Mouse (Mus musculus) embryonic facial prominence, embryonic 13.5 days (tissue): Measurements from ENCODE around the gene Jarid2. TPM values are rescaled to one million over a fixed set of nuclear protein-coding genes. Genes with fewer than 3 reads are reported as not detected.

Experiments used
- ATAC-seq: fragments of 200-750 bp; cut with Nextera tagmentation; 2 replicates; pipeline ENCODE4 v1.8.0; 2017; ENCODE audit warnings: low read depth; ENCODE audit not compliant: insufficient number of reproducible peaks, insufficient read depth, low FRiP score, low TSS enrichment
- H3K27ac ChIP-seq: fragments of 300-500 bp; sonication (generic); 2 replicates; pipeline ENCODE4 v1.5.1; 2015; ENCODE audit warnings: moderate library complexity, mild to moderate bottlenecking, inconsistent platforms
- H3K27me3 ChIP-seq: fragments of 300-500 bp; sonication (generic); 2 replicates; pipeline ENCODE4 v1.6.1; 2015; ENCODE audit warnings: mild to moderate bottlenecking, inconsistent platforms
- H3K36me3 ChIP-seq: fragments of 300-500 bp; sonication (generic); 2 replicates; pipeline ENCODE4 v1.6.1; 2015; ENCODE audit warnings: mild to moderate bottlenecking, inconsistent platforms
- H3K4me1 ChIP-seq: fragments of 300-500 bp; sonication (generic); 2 replicates; pipeline ENCODE4 v1.6.1; 2015; ENCODE audit warnings: inconsistent platforms
- H3K4me2 ChIP-seq: fragments of 300-500 bp; sonication (generic); 2 replicates; pipeline ENCODE4 v1.6.1; 2015; ENCODE audit warnings: moderate library complexity, mild to moderate bottlenecking, inconsistent platforms
- H3K4me3 ChIP-seq: fragments of 300-500 bp; sonication (generic); 2 replicates; pipeline ENCODE4 v1.5.1; 2015; ENCODE audit warnings: mild to moderate bottlenecking, inconsistent platforms
- H3K9ac ChIP-seq: fragments of 300-500 bp; sonication (generic); 2 replicates; pipeline ENCODE4 v1.6.1; 2015; ENCODE audit warnings: mild to moderate bottlenecking, inconsistent platforms
- H3K9me3 ChIP-seq: fragments of 300-500 bp; sonication (generic); 2 replicates; pipeline ENCODE4 v1.6.1; 2016; ENCODE audit warnings: inconsistent platforms
- WGBS: fragments of 180-500 bp; shearing (Covaris S2); methylation state at CpG from one replicate; pipeline ENCODE4 v1.1.7; 2015; ENCODE audit warnings: mixed read lengths; 5-methylcytosine and 5-hydroxymethylcytosine counted together
- polyA plus RNA-seq: library from polyadenylated mRNA; unstranded; fragments of >200 nt; fragmentation: Nextera tagmentation; extraction: Ambion mirVana; gene quantifications from 2 replicates; pipeline ENCODE4 v1.2.1, GENCODE M21; 2015

Gene Jarid2
- polyA plus RNA-seq, 1 experiment from 2014 or later, result 34.6 TPM

DNA sequence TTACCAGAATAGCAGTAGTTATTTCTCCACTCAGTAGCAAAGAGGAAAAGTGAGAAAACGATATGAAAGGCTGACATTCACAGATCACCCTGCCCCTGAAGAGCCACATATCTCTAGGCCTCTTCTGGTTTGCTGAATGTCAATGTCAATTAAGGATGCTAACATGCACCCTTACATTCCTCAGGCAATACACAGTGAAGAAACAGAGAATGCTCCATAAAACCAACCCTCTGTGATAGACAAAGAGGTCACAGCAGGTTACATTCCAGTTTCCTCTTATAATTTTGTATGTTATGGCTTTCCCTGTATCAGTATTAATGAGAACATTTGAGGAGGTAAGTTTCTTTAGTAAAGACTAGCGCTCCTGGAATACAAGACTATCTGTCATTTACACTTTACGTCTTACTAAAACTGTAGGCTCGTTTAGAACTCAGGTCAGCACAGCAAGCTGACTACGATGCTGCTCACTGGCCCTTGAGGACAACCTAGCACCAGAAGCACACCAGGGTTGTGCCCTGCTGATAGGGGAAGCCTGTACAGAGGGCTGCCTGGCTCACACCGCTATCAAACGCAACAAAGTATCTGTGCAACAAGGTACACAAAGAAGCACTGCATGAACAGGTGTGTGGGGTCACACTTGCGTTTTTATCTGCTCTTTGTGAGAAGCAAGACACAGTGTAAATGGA lies 224.4 kb downstream of the Jarid2 start:
- Histone ChIP-seq H3K9me3 (no peaks in the 10 kb centered on the region), H3K36me3 (peaks cover 15% of the 10 kb centered on the region), H3K9ac (no peak overlapping the region), H3K4me2 (no peak overlapping the region), H3K4me1 (peaks cover 8% of the 10 kb centered on the region), H3K27ac (no peak overlapping the region), H3K4me3 (no peak overlapping the region), H3K27me3 (no peaks in the 10 kb centered on the region)
- ATAC-seq, result no peak
- WGBS, result 81% methylated on average over 8 of the region's 8 CpGs

DNA sequence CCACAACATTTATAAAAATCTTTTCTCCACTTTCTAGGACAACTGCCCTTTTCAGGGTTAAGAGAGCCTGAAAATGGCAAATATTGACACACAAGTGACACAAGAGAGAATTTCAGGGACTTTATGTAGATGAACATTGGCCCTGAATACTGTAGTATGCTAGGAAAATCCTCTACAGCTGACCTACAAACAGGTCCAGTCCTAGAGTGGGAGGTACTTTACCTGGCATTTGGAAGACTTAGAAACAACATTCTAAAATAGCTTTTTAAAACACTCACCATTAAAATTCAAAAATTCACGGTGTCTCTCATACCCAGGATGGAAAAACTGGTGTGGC lies 224.9 kb downstream of the Jarid2 start:
- Histone ChIP-seq H3K36me3 (peaks cover 15% of the 10 kb centered on the region), H3K4me2 (no peak overlapping the region), H3K4me3 (no peak overlapping the region), H3K27me3 (no peaks in the 10 kb centered on the region), H3K9me3 (no peaks in the 10 kb centered on the region), H3K4me1 (peaks cover 8% of the 10 kb centered on the region), H3K9ac (no peak overlapping the region), H3K27ac (no peak overlapping the region)
- WGBS, result 91% methylated on average over 1 of the region's 1 CpGs
- no peak for ATAC-seq

DNA sequence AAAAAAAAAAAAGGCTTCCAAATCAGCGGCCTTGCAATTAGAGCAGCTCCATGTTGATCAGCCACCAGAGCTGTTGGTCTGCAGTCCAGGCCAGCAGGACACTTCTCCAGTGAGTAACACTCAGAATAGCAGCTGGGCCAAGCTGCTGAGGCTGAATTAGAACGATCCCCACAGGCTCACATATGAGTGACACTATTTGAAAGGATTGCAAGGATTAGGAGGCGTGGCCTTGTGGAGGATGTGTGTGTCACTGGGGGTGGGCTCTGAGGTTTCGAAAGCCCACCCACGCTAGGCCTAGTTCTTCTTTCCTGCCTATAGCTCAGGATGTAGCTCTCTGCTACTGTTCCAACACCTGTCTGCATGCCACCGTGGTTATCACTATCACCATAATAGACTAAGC lies 226.5 kb downstream of the Jarid2 start:
- 92% methylated on average over 6 of the region's 6 CpGs for WGBS
- no peak for ATAC-seq
- H3K27me3 ChIP-seq, result no peaks in the 10 kb centered on the region
- H3K9ac ChIP-seq, result no peak overlapping the region
- H3K9me3 ChIP-seq, result no peaks in the 10 kb centered on the region
- peaks cover 8% of the 10 kb centered on the region for H3K4me1 ChIP-seq
- H3K4me3 ChIP-seq, result no peak overlapping the region
- H3K4me2 ChIP-seq, result no peak overlapping the region
- peaks cover 15% of the 10 kb centered on the region for H3K36me3 ChIP-seq
- H3K27ac ChIP-seq, result no peak overlapping the region

- H3K9ac ChIP-seq, result no peak overlapping the region
- ATAC-seq, result no peak
- no peak overlapping the region for H3K27ac ChIP-seq
- no peaks in the 10 kb centered on the region for H3K9me3 ChIP-seq
- H3K27me3 ChIP-seq, result no peaks in the 10 kb centered on the region
- peaks cover 11% of the 10 kb centered on the region for H3K4me1 ChIP-seq
- peaks cover 11% of the 10 kb centered on the region for H3K36me3 ChIP-seq
- no peak overlapping the region for H3K4me3 ChIP-seq
- 78% methylated on average over 8 of the region's 8 CpGs for WGBS
- no peak overlapping the region for H3K4me2 ChIP-seq
Measured at GRCm38 (mm10) chr13:44957049-44957448, 227.8 kb downstream of the Jarid2 start.

GRCm38 (mm10) chr13:44960542-44961291 lies 231.4 kb downstream of the Jarid2 start:
- no peak for ATAC-seq
- Histone ChIP-seq H3K27ac (no peak overlapping the region), H3K4me1 (0 out of 2 replicates have a peak, but pooled peaks cover 3% of the 10 kb centered on the region), H3K9ac (no peak overlapping the region), H3K36me3 (peaks cover 12% of the 10 kb centered on the region), H3K27me3 (no peaks in the 10 kb centered on the region), H3K9me3 (no peaks in the 10 kb centered on the region), H3K4me2 (no peak overlapping the region), H3K4me3 (no peak overlapping the region)
- 89% methylated on average over 5 of the region's 5 CpGs for WGBS
